Mouse (Mus musculus): Measurements from ENCODE around the gene Ddx60.

Ddx60 gene

DNA sequence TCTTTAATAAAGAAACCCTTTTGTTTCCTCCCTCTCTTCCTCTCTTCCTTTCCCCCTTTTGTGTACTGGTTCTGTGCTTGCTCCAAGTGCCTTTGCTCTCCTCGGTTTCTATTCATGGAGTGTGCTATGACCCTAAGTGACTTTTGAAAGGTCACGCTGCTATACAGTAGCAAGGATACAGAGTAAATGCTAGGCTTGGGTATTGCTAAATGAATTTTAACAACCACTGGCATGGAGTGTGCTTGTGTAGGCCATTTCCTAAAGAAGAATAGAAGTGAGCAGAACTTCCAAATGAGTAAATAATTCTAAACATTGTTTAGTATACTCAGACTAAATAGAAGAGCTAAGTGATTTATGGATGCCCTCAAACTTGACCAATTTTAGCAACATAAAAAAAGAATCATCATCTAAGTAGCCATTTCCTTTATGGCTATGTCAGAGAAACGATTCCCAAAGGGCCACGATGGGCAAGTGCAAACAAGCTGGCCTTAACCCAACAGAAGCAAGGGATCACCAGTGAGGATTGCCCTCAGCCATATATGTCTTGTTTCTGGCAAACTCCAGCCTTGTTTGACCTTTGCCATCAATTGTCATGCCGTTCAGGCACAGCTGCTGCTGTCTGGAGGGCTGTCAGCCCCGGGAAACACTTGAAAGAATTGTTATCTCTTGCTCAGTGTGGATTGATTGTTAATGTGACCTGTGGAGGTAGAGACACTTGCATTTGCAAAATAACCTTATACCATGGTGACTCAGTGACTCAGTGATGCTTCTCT lies 58.0 kb downstream of the Ddx60 start:
- DNase-seq (ENCODE audit: low spot score), result no peak

DNA sequence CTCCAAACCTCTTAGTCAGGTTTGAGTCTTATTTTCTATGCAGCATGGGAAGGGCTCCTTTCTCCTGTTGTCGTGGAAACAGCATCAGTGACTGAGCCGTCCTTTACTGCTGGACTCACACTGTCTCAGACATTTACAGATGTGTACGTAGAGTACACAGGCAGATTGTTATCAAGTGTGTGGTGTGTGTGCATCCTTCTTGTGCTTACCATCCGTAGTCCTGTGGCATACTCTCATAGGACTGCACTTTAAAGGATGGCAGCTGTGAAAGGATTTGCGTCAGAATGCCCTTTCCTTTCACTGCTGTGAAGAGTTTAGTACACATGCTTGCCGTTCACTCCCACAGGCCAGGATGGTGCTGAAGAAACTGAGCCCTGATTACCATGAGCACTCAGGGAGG lies 61.6 kb downstream of the Ddx60 start:
- DNase-seq (ENCODE audit: low spot score), result no peak

DNA sequence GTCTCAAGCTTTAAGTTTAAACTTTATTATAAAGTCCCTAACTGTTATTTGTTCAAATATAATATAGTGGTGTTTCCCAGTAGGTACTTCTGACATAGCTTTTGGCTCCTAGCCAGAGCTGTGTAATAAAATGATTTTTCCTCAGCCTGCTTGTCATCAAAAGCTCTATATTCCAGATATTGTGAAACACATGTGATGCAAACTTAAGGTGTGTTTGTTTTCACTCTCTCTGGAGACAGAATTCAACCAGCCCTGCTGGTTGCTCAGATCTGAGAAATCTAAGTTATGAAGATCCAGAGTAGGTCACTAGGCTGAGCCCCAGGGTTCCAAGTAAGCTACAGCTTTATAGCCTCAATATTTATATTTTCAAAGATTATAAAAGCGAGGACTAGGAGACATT lies 64.9 kb downstream of the Ddx60 start:
- no peak for DNase-seq (ENCODE audit: low spot score)

DNA sequence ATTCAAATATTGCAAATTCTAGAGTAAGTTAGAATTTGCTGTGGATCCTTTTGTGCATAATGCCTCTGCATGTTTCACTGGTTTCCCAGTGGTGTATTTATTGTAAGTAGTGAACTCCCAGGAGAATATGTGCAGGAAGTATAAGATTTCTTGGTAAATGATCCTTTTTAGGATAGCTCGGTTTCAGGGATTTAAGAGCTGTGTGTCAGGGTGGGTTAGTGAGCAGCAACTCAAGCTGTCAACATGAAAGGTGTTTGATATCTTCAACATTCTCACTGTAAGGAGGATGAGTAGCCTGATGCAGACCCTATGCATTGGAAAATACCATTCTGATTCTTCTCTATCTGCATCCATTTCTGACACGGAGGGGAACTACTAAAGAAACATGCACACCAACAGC lies 69.2 kb downstream of the Ddx60 start:
- DNase-seq (ENCODE audit: low spot score), result no peak

DNA sequence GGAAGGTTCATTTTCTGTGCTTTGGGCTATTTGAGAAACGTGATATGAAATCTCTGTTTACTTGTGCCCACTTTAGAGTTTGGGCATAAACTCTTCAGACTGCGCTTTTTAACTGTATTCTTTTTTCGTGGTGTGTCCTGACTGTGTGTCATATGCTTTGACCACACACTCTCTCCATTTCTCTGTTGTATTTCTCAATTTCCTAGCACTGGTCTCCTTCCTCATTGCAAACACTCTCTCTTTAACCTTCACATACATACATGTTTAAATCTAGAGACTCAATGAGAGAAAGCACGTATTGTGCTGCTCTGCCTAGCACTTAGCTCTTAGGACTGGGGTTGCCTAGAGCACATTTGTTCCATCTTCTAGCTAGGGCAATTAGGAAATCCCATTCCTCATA lies 86.3 kb downstream of the Ddx60 start:
- DNase-seq (ENCODE audit: low spot score), result no peak

DNA sequence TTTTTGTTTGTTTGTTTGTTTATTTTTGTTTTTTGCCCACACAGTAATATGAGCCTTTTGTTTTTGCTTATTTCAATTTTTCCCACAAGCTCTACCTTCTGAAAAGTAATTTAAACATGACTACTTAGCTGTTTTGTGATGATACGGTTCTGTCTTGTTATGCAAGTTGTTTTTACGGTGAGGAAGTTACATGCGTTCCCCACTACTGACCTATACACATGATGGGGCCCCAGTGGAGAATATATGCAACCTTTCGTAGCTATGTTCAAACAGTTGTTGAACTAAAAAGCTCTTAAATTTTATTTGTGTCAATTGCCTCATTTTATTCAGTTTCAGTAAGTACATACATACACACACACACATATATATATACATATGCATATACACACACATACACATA lies 86.7 kb downstream of the Ddx60 start:
- DNase-seq (ENCODE audit: low spot score), result no peak

DNA sequence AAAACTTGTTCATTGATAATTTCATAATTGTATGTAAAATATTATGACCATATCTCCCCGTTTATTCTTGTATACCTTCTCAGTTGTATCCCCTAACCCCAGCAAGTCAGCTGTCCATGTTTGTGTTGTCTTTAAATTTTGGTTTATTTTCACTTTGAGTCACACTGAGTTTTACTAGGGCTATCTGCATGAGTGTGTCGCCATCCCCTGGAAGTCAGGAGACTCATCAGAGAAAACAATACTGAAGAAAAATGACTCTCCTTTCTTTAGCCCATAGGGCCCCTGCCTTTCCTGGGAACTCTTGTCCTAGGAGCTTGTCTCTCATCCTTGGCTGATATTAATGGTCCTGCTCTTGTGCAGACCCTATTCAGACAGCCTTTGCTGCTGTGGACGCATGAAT lies 106.5 kb downstream of the Ddx60 start:
- no peak for DNase-seq (ENCODE audit: low spot score)

GRCm38 (mm10) chr8:62046809-62047208 lies 118.9 kb downstream of the Ddx60 start:
- DNase-seq (ENCODE audit: low spot score), result no peak

DNA sequence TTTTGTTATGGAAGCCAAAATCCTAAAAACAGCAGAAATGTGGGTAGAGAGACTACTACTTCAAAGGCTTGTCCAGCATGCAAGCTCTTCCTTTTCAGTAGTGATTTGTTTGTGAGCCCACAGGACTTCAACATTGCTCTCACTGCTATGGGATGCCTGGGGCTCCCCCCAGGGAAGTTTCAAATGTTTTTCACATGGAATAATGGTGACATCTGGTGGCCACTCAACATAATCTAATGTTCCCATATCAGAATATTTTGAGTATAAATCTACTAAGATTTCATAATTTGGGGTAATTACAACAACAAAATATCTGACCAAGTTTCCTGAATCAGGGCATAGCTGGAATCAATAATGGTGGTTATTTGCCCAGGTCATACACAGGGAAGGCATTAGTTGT lies 132.5 kb downstream of the Ddx60 start:
- no peak for DNase-seq (ENCODE audit: low spot score)

- no peak for DNase-seq (ENCODE audit: low spot score)
Observed at GRCm38 (mm10) chr8:62068305-62068704, 140.4 kb downstream of the Ddx60 start.

- no peak for DNase-seq (ENCODE audit: low spot score)
Observed at GRCm38 (mm10) chr8:62080195-62080802, 152.4 kb downstream of the Ddx60 start.

DNA sequence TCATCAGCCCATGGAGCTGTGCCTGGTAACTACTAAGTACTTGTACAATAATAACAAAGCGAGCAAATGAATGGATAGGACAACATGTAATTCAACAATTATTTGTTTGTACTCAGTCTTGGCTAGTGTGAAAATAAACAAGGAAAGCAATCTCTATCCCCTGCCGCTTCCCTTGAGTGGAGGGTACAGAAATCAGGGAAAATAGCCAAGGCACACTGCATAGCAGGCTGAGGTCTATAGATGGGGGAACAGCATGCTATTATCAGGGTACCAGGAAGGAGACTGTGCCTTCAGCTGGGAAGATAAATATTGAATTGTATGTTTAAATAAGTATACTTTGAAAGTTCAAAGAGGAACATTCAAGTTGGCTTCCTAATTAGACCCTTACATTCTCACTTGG lies 153.9 kb downstream of the Ddx60 start:
- no peak for DNase-seq (ENCODE audit: low spot score)
